Mouse (Mus musculus) testis, adult 2 months (tissue): ENCODE data around the gene Hells.

ENCODE experiments used
- CTCF ChIP-seq: fragments of 200-500 bp; IDR thresholded peaks from 2 replicates; pipeline ENCODE4 v1.5.1; 2012; ENCODE audit warnings: low read depth, mild to moderate bottlenecking, inconsistent platforms, low read length, moderate library complexity; ENCODE audit not compliant: control insufficient read depth, insufficient read depth, insufficient replicate concordance
- POLR2A ChIP-seq: fragments of 200-500 bp; IDR thresholded peaks from 2 replicates; pipeline ENCODE4 v1.6.1; 2012; ENCODE audit warnings: low read depth, mild to moderate bottlenecking, inconsistent platforms, low read length, moderate library complexity; ENCODE audit not compliant: control insufficient read depth

DNA sequence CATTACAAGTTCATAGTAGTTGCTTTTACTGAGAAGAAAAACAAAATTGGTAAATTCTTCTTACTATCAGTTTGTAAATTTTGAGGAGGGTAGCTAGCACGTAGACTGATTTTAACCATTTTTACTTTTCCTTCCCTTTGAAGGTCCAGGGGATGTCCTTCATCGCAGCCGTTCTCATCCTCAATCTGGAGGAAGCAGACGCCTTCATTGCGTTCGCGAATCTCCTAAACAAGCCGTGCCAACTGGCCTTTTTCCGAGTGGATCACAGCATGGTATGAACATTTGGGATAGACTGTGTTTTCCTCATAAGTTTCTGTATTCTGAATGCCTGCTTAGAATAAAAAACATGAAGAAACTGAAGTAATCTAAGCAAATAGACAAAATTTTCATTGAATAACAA lies 16.9 kb upstream of the Hells start:
- TF ChIP-seq POLR2A (no peak), CTCF (no peak)
